Mouse (Mus musculus): ENCODE data around the gene Ccdc62. TPM values are rescaled to one million over a fixed set of nuclear protein-coding genes. Genes with fewer than 3 reads are reported as not detected.

Ccdc62 gene
- polyA plus RNA-seq, 1 experiment from 2014 or later: 3.4 TPM

GRCm38 (mm10) chr5:124017941-124018340, 87.5 kb downstream of the Ccdc62 start:
- Histone ChIP-seq H3K4me3 (no peak overlapping the region), H3K27ac (peak overlapping the region; percentile 22), H3K4me1 (peaks cover 97% of the 10 kb centered on the region), H3K9me3 (replicated peaks) (no peaks in the 10 kb centered on the region), H3K27me3 (replicated peaks) (no peaks in the 10 kb centered on the region), H3K36me3 (peaks cover 21% of the 10 kb centered on the region), H3K9ac (0 out of 2 replicates have a peak overlapping the region, but pooled peaks have one; percentile 7), H3K4me2 (peak overlapping the region; percentile 44)
- no peak for ATAC-seq
- WGBS (ENCODE audit: insufficient replicate concordance): 56% methylated on average over 9 of the region's 9 CpGs

- Histone ChIP-seq H3K4me2 (peak overlapping the region; percentile 44), H3K27me3 (replicated peaks) (no peaks in the 10 kb centered on the region), H3K9ac (0 out of 2 replicates have a peak overlapping the region, but pooled peaks have one; percentile 5), H3K4me3 (no peak overlapping the region), H3K9me3 (replicated peaks) (no peaks in the 10 kb centered on the region), H3K4me1 (peaks cover 97% of the 10 kb centered on the region), H3K36me3 (peaks cover 21% of the 10 kb centered on the region), H3K27ac (peak overlapping the region; percentile 22)
- 46% methylated on average over 9 of the region's 9 CpGs for WGBS (ENCODE audit: insufficient replicate concordance)
- no peak for ATAC-seq
These were observed 88.2 kb downstream of the Ccdc62 start for GRCm38 (mm10) chr5:124018651-124019050.

Small RNA genes lying within 50 kb of the gene (microRNA-seq; reads per million reads assigned to microRNA genes)
- 1.1 reads per million for gene Mir7032

Other genes starting within 250 kb of the Ccdc62 start
- gene Clip1, start 246.1 kb upstream of the Ccdc62 start, polyA plus RNA-seq (2016; fragmentation: Nextera tagmentation; extraction: Ambion mirVana): 17.6 and 20.4 TPM in 2 replicates
- 49.6 and 51.9 TPM in 2 replicates for gene Zcchc8, start 209.6 kb upstream of the Ccdc62 start, polyA plus RNA-seq (2016; fragmentation: Nextera tagmentation; extraction: Ambion mirVana)
- gene Rsrc2, start 181.3 kb upstream of the Ccdc62 start, polyA plus RNA-seq (2016; fragmentation: Nextera tagmentation; extraction: Ambion mirVana): 64.6 and 65.7 TPM in 2 replicates
- gene Kntc1, start 181.0 kb upstream of the Ccdc62 start, polyA plus RNA-seq (2016; fragmentation: Nextera tagmentation; extraction: Ambion mirVana): 39.2 and 39.5 TPM in 2 replicates
- gene Hcar2, start 65.2 kb upstream of the Ccdc62 start, polyA plus RNA-seq (2016; fragmentation: Nextera tagmentation; extraction: Ambion mirVana): 0.17 and 0.18 TPM in 2 replicates
- 0.20 and 0.27 TPM in 2 replicates for gene Hcar1, start 50.7 kb upstream of the Ccdc62 start, polyA plus RNA-seq (2016; fragmentation: Nextera tagmentation; extraction: Ambion mirVana)
- gene Denr, start 23.5 kb upstream of the Ccdc62 start, polyA plus RNA-seq (2016; fragmentation: Nextera tagmentation; extraction: Ambion mirVana): 97.4 and 98.3 TPM in 2 replicates
- gene Gm43518, start 3.3 kb upstream of the Ccdc62 start, polyA plus RNA-seq (2016; fragmentation: Nextera tagmentation; extraction: Ambion mirVana): 1.7 and 2.2 TPM in 2 replicates
- gene Hip1r, start 42.9 kb downstream of the Ccdc62 start, polyA plus RNA-seq (2016; fragmentation: Nextera tagmentation; extraction: Ambion mirVana): 15.2 and 16.7 TPM in 2 replicates
- gene Vps37b, start 101.6 kb downstream of the Ccdc62 start, polyA plus RNA-seq (2016; fragmentation: Nextera tagmentation; extraction: Ambion mirVana): 20.9 and 21.8 TPM in 2 replicates
- 5.0 and 5.6 TPM in 2 replicates for gene Abcb9, start 165.1 kb downstream of the Ccdc62 start, polyA plus RNA-seq (2016; fragmentation: Nextera tagmentation; extraction: Ambion mirVana)
- 19.1 and 20.2 TPM in 2 replicates for gene Ogfod2, start 181.6 kb downstream of the Ccdc62 start, polyA plus RNA-seq (2016; fragmentation: Nextera tagmentation; extraction: Ambion mirVana)
- gene Arl6ip4, start 185.4 kb downstream of the Ccdc62 start, polyA plus RNA-seq (2016; fragmentation: Nextera tagmentation; extraction: Ambion mirVana): 94.1 and 100 TPM in 2 replicates

All from liver, embryonic 12.5 days (tissue).